Mouse (Mus musculus) erythroblast, adult 5-6 weeks (primary cell): ENCODE measurements around the gene Rhbdl1. TPM values are rescaled to one million over a fixed set of nuclear protein-coding genes. Genes with fewer than 3 reads are reported as not detected.

Source experiments
- ATAC-seq: replicated peaks from 2 replicates; pipeline ENCODE4 v1.8.0; 2016; ENCODE audit warnings: moderate number of reproducible peaks, mild to moderate bottlenecking, moderate TSS enrichment, inconsistent platforms; ENCODE audit not compliant: poor library complexity, low FRiP score, severe bottlenecking
- total RNA-seq, 2 experiments: library from RNA; stranded (forward) in 1 of 2; stranded (reverse) in 1 of 2; fragments of 150-400 nt in 1 of 2; fragments of 200-764, 138-1000 nt in 1 of 2; gene quantifications; 2 replicates each; pipeline versions ENCODE4 v1.2.3 to v1.2.4; 2015 to 2017; ENCODE audit warnings: low replicate concordance in 2 of 2

The Rhbdl1 gene
- total RNA-seq, 2 experiments from 2014 or later, result not detected

- ATAC-seq, result no peak
Measured at GRCm38 (mm10) chr17:25802825-25803517, 34.1 kb downstream of the Rhbdl1 start.

GRCm38 (mm10) chr17:25801029-25801428, 36.1 kb downstream of the Rhbdl1 start:
- peak; percentile 74 for ATAC-seq

- peak; percentile 83 for ATAC-seq
Measured at GRCm38 (mm10) chr17:25796951-25797369, 40.1 kb downstream of the Rhbdl1 start, which contains the start of gene Metrn. Gene Metrn, minus strand, starts transcription at chr17:25797136.

- ATAC-seq, result no peak
Measured at GRCm38 (mm10) chr17:25796211-25796771, 40.8 kb downstream of the Rhbdl1 start.

- ATAC-seq, result no peak
Measured at GRCm38 (mm10) chr17:25795609-25796092, 41.4 kb downstream of the Rhbdl1 start, which contains the start of gene AC134908.4. Gene AC134908.4, minus strand, starts transcription at chr17:25795659.

GRCm38 (mm10) chr17:25794998-25795397, 42.1 kb downstream of the Rhbdl1 start:
- ATAC-seq, result no peak

- ATAC-seq, result no peak
Measured at GRCm38 (mm10) chr17:25794197-25794596, 42.9 kb downstream of the Rhbdl1 start.

GRCm38 (mm10) chr17:25792615-25793014, 44.5 kb downstream of the Rhbdl1 start, which contains the start of gene Fam173a:
Gene Fam173a, minus strand, starts transcription at chr17:25792901.
- peak; percentile 42; the same call in 1 of the 2 replicates for ATAC-seq

GRCm38 (mm10) chr17:25791843-25792527, 45.1 kb downstream of the Rhbdl1 start:
- peak; percentile 77 for ATAC-seq

GRCm38 (mm10) chr17:25791320-25791842, 45.7 kb downstream of the Rhbdl1 start:
- no peak for ATAC-seq

- ATAC-seq, result no peak
Measured at GRCm38 (mm10) chr17:25786781-25787504, 50.2 kb downstream of the Rhbdl1 start.

- no peak for ATAC-seq
Measured at GRCm38 (mm10) chr17:25786280-25786679, 50.8 kb downstream of the Rhbdl1 start, which contains the start of gene Ccdc78. Gene Ccdc78, plus strand, starts transcription at chr17:25786580.

- peak; percentile 86 for ATAC-seq
Measured at GRCm38 (mm10) chr17:25785281-25785745, 51.8 kb downstream of the Rhbdl1 start, which contains the start of gene Haghl. Gene Haghl, minus strand, starts transcription at chr17:25785673.

Other genes starting within 250 kb of the Rhbdl1 start
- gene Gng13, start 120.1 kb downstream of the Rhbdl1 start, total RNA-seq (2015; ENCODE audit: low replicate concordance), result not detected in 2 replicates
- gene Gng13, start 120.1 kb downstream of the Rhbdl1 start, total RNA-seq (2017; ENCODE audit: low replicate concordance), result 0.70 TPM in 1 of 2 replicates, not detected in the other
- gene Chtf18, start 109.9 kb downstream of the Rhbdl1 start, total RNA-seq (2015; ENCODE audit: low replicate concordance), result 7.7 and 8.6 TPM in 2 replicates
- 7.6 and 11.8 TPM in 2 replicates for gene Chtf18, start 109.9 kb downstream of the Rhbdl1 start, total RNA-seq (2017; ENCODE audit: low replicate concordance)
- 4.2 and 6.5 TPM in 2 replicates for gene Rpusd1, start 109.6 kb downstream of the Rhbdl1 start, total RNA-seq (2015; ENCODE audit: low replicate concordance)
- gene Rpusd1, start 109.6 kb downstream of the Rhbdl1 start, total RNA-seq (2017; ENCODE audit: low replicate concordance), result 1.4 TPM in 2 replicates
- gene Mslnl, start 101.3 kb downstream of the Rhbdl1 start, total RNA-seq (2015; ENCODE audit: low replicate concordance), result not detected in 2 replicates
- gene Mslnl, start 101.3 kb downstream of the Rhbdl1 start, total RNA-seq (2017; ENCODE audit: low replicate concordance), result not detected in 2 replicates
- gene Msln, start 82.9 kb downstream of the Rhbdl1 start, total RNA-seq (2015; ENCODE audit: low replicate concordance), result not detected in 2 replicates
- gene Msln, start 82.9 kb downstream of the Rhbdl1 start, total RNA-seq (2017; ENCODE audit: low replicate concordance), result not detected in 2 replicates
- 3.5 and 5.9 TPM in 2 replicates for gene Narfl, start 63.5 kb downstream of the Rhbdl1 start, total RNA-seq (2015; ENCODE audit: low replicate concordance)
- gene Narfl, start 63.5 kb downstream of the Rhbdl1 start, total RNA-seq (2017; ENCODE audit: low replicate concordance), result 6.2 and 7.8 TPM in 2 replicates
- gene Haghl, start 51.6 kb downstream of the Rhbdl1 start, total RNA-seq (2015; ENCODE audit: low replicate concordance), result 2.9 TPM in 1 of 2 replicates, not detected in the other
- 1.9 and 3.1 TPM in 2 replicates for gene Haghl, start 51.6 kb downstream of the Rhbdl1 start, total RNA-seq (2017; ENCODE audit: low replicate concordance)
- gene Ccdc78, start 50.7 kb downstream of the Rhbdl1 start, total RNA-seq (2015; ENCODE audit: low replicate concordance), result not detected in 2 replicates
- not detected in 2 replicates for gene Ccdc78, start 50.7 kb downstream of the Rhbdl1 start, total RNA-seq (2017; ENCODE audit: low replicate concordance)
- gene Fam173a, start 44.4 kb downstream of the Rhbdl1 start, total RNA-seq (2015; ENCODE audit: low replicate concordance), result 14.8 and 24.9 TPM in 2 replicates
- gene Fam173a, start 44.4 kb downstream of the Rhbdl1 start, total RNA-seq (2017; ENCODE audit: low replicate concordance), result 7.7 and 9.6 TPM in 2 replicates
- gene AC134908.4, start 41.6 kb downstream of the Rhbdl1 start, total RNA-seq (2015; ENCODE audit: low replicate concordance), result not detected in 2 replicates
- not detected in 2 replicates for gene AC134908.4, start 41.6 kb downstream of the Rhbdl1 start, total RNA-seq (2017; ENCODE audit: low replicate concordance)
- gene Metrn, start 40.2 kb downstream of the Rhbdl1 start, total RNA-seq (2015; ENCODE audit: low replicate concordance), result 1.3 and 2.9 TPM in 2 replicates
- gene Metrn, start 40.2 kb downstream of the Rhbdl1 start, total RNA-seq (2017; ENCODE audit: low replicate concordance), result 3.2 TPM in 2 replicates
- not detected in 2 replicates for gene Fbxl16, start 28.2 kb downstream of the Rhbdl1 start, total RNA-seq (2015; ENCODE audit: low replicate concordance)
- gene Fbxl16, start 28.2 kb downstream of the Rhbdl1 start, total RNA-seq (2017; ENCODE audit: low replicate concordance), result 0.17 TPM in 1 of 2 replicates, not detected in the other
- gene Wdr24, start 13.7 kb downstream of the Rhbdl1 start, total RNA-seq (2015; ENCODE audit: low replicate concordance), result 0.38 and 0.42 TPM in 2 replicates
- gene Wdr24, start 13.7 kb downstream of the Rhbdl1 start, total RNA-seq (2017; ENCODE audit: low replicate concordance), result 4.9 and 6.0 TPM in 2 replicates
- gene Jmjd8, start 8.4 kb downstream of the Rhbdl1 start, total RNA-seq (2015; ENCODE audit: low replicate concordance), result 0.84 and 2.1 TPM in 2 replicates
- 3.9 and 6.7 TPM in 2 replicates for gene Jmjd8, start 8.4 kb downstream of the Rhbdl1 start, total RNA-seq (2017; ENCODE audit: low replicate concordance)
- 15.0 and 28.0 TPM in 2 replicates for gene Stub1, start 3.9 kb downstream of the Rhbdl1 start, total RNA-seq (2015; ENCODE audit: low replicate concordance)
- 18.8 and 27.9 TPM in 2 replicates for gene Stub1, start 3.9 kb downstream of the Rhbdl1 start, total RNA-seq (2017; ENCODE audit: low replicate concordance)
- gene Gm20683, start 4.5 kb upstream of the Rhbdl1 start, total RNA-seq (2015; ENCODE audit: low replicate concordance), result 0.84 TPM in 1 of 2 replicates, not detected in the other
- gene Gm20683, start 4.5 kb upstream of the Rhbdl1 start, total RNA-seq (2017; ENCODE audit: low replicate concordance), result 2.6 TPM in 1 of 2 replicates, not detected in the other
- gene Rhot2, start 7.6 kb upstream of the Rhbdl1 start, total RNA-seq (2015; ENCODE audit: low replicate concordance), result 3.3 and 9.8 TPM in 2 replicates
- 19.7 and 28.6 TPM in 2 replicates for gene Rhot2, start 7.6 kb upstream of the Rhbdl1 start, total RNA-seq (2017; ENCODE audit: low replicate concordance)
- 12.5 and 17.6 TPM in 2 replicates for gene Wdr90, start 24.2 kb upstream of the Rhbdl1 start, total RNA-seq (2015; ENCODE audit: low replicate concordance)
- gene Wdr90, start 24.2 kb upstream of the Rhbdl1 start, total RNA-seq (2017; ENCODE audit: low replicate concordance), result 10.0 and 12.7 TPM in 2 replicates
- gene Mcrip2, start 31.5 kb upstream of the Rhbdl1 start, total RNA-seq (2015; ENCODE audit: low replicate concordance), result 9.4 and 9.8 TPM in 2 replicates
- 1.7 and 8.0 TPM in 2 replicates for gene Mcrip2, start 31.5 kb upstream of the Rhbdl1 start, total RNA-seq (2017; ENCODE audit: low replicate concordance)
- gene Mettl26, start 37.8 kb upstream of the Rhbdl1 start, total RNA-seq (2015; ENCODE audit: low replicate concordance), result 7.3 and 9.4 TPM in 2 replicates
- 3.7 and 5.3 TPM in 2 replicates for gene Mettl26, start 37.8 kb upstream of the Rhbdl1 start, total RNA-seq (2017; ENCODE audit: low replicate concordance)
- gene Wfikkn1, start 43.6 kb upstream of the Rhbdl1 start, total RNA-seq (2015; ENCODE audit: low replicate concordance), result not detected in 2 replicates
- 1.0 TPM in 1 of 2 replicates, not detected in the other for gene Wfikkn1, start 43.6 kb upstream of the Rhbdl1 start, total RNA-seq (2017; ENCODE audit: low replicate concordance)
- gene Rab40c, start 82.4 kb upstream of the Rhbdl1 start, total RNA-seq (2015; ENCODE audit: low replicate concordance), result 2.3 and 6.7 TPM in 2 replicates
- gene Rab40c, start 82.4 kb upstream of the Rhbdl1 start, total RNA-seq (2017; ENCODE audit: low replicate concordance), result 1.2 and 1.5 TPM in 2 replicates
- gene Pigq, start 107.6 kb upstream of the Rhbdl1 start, total RNA-seq (2015; ENCODE audit: low replicate concordance), result 1,336 and 1,664 TPM in 2 replicates
- 1,480 and 1,728 TPM in 2 replicates for gene Pigq, start 107.6 kb upstream of the Rhbdl1 start, total RNA-seq (2017; ENCODE audit: low replicate concordance)
- 49.2 and 66.7 TPM in 2 replicates for gene Nhlrc4, start 107.7 kb upstream of the Rhbdl1 start, total RNA-seq (2015; ENCODE audit: low replicate concordance)
- 40.7 and 62.0 TPM in 2 replicates for gene Nhlrc4, start 107.7 kb upstream of the Rhbdl1 start, total RNA-seq (2017; ENCODE audit: low replicate concordance)
- not detected in 2 replicates for gene A930017K11Rik, start 115.3 kb upstream of the Rhbdl1 start, total RNA-seq (2015; ENCODE audit: low replicate concordance)
- not detected in 2 replicates for gene A930017K11Rik, start 115.3 kb upstream of the Rhbdl1 start, total RNA-seq (2017; ENCODE audit: low replicate concordance)
- gene Capn15, start 148.5 kb upstream of the Rhbdl1 start, total RNA-seq (2015; ENCODE audit: low replicate concordance), result 1.2 and 1.5 TPM in 2 replicates
- 1.4 and 2.4 TPM in 2 replicates for gene Capn15, start 148.5 kb upstream of the Rhbdl1 start, total RNA-seq (2017; ENCODE audit: low replicate concordance)
- gene Rab11fip3, start 232.3 kb upstream of the Rhbdl1 start, total RNA-seq (2015; ENCODE audit: low replicate concordance), result not detected in 2 replicates
- 0.17 and 0.42 TPM in 2 replicates for gene Rab11fip3, start 232.3 kb upstream of the Rhbdl1 start, total RNA-seq (2017; ENCODE audit: low replicate concordance)